Mouse (Mus musculus) hematopoietic stem cell, adult 5-6 weeks (primary cell): ENCODE measurements at regions not wholly inside any gene's neighbourhood (a gene's known extent, or its start where the extent isn't known, plus 50 kb on each side); places are given as distances from the start of the nearest gene placed in this dataset.

Source experiments
- ATAC-seq, 2 experiments: fragments of 125-278 bp in 1 of 2; replicated peaks in 1 of 2; 2 replicates each; pipeline ENCODE4 v1.8.0; 2016 to 2017; ENCODE audit warnings: inconsistent platforms in 2 of 2, mild to moderate bottlenecking in 2 of 2, moderate number of reproducible peaks in 2 of 2, low read depth in 1 of 2, moderate TSS enrichment in 1 of 2; ENCODE audit not compliant: low FRiP score in 2 of 2, poor library complexity in 2 of 2, severe bottlenecking in 2 of 2, insufficient read depth in 1 of 2, low TSS enrichment in 1 of 2

GRCm38 (mm10) chr6:99940118-99940517 is 213.9 kb upstream of the Prok2 start:
- no peak for ATAC-seq

GRCm38 (mm10) chr6:99939382-99939781 is 213.2 kb upstream of the Prok2 start:
- no peak for ATAC-seq

GRCm38 (mm10) chr6:99938949-99939348 is 212.8 kb upstream of the Prok2 start:
- no peak for ATAC-seq

GRCm38 (mm10) chr6:99936716-99937115 is 210.5 kb upstream of the Prok2 start:
- ATAC-seq: no peak

- ATAC-seq: no peak
Measured at GRCm38 (mm10) chr6:99935373-99935772, 209.2 kb upstream of the Prok2 start.

- peak; percentile 55 to 78 for ATAC-seq
Measured at GRCm38 (mm10) chr6:99934394-99934793, 208.2 kb upstream of the Prok2 start.

- ATAC-seq: no peak
Measured at GRCm38 (mm10) chr6:99933404-99933803, 207.2 kb upstream of the Prok2 start.

- ATAC-seq: no peak
Measured at GRCm38 (mm10) chr6:99932923-99933322, 206.7 kb upstream of the Prok2 start.

GRCm38 (mm10) chr6:99932405-99932804 is 206.2 kb upstream of the Prok2 start:
- ATAC-seq: no peak

- peak; percentile 52 to 63 for ATAC-seq
Measured at GRCm38 (mm10) chr6:99931588-99931987, 205.4 kb upstream of the Prok2 start.

- ATAC-seq: no peak
Measured at GRCm38 (mm10) chr6:99930316-99930715, 204.1 kb upstream of the Prok2 start.

GRCm38 (mm10) chr6:99927933-99928555 is 201.9 kb upstream of the Prok2 start:
- no peak for ATAC-seq

- ATAC-seq: no peak
Measured at GRCm38 (mm10) chr6:99924181-99924580, 198.0 kb upstream of the Prok2 start.

- no peak for ATAC-seq
Measured at GRCm38 (mm10) chr6:99921966-99922365, 195.8 kb upstream of the Prok2 start.

GRCm38 (mm10) chr6:99919816-99920562 is 193.8 kb upstream of the Prok2 start:
- no peak for ATAC-seq

- no peak for ATAC-seq
Measured at GRCm38 (mm10) chr6:99918351-99918750, 192.2 kb upstream of the Prok2 start.

- peak; percentile 76 to 84 for ATAC-seq
Measured at GRCm38 (mm10) chr6:99909921-99910320, 183.7 kb upstream of the Prok2 start.

GRCm38 (mm10) chr6:99909459-99909858 is 183.3 kb upstream of the Prok2 start:
- peak; percentile 46 to 47; a peak in 2 of 4 replicates for ATAC-seq

- no peak for ATAC-seq
Measured at GRCm38 (mm10) chr6:99908066-99908465, 181.9 kb upstream of the Prok2 start.
